Mouse (Mus musculus) intestine, embryonic 16.5 days (tissue): ENCODE measurements around the gene Ppm1f. TPM values are rescaled to one million over a fixed set of nuclear protein-coding genes. Genes with fewer than 3 reads are reported as not detected.

Experiments used
- ATAC-seq: fragments of 200-750 bp; cut with Nextera tagmentation; 2 replicates; pipeline ENCODE4 v1.8.0; 2017; ENCODE audit warnings: moderate TSS enrichment, moderate library complexity
- H3K27ac ChIP-seq: fragments of 300-500 bp; sonication (generic); 2 replicates; pipeline ENCODE4 v1.5.1; 2014; ENCODE audit warnings: mild to moderate bottlenecking, low read length
- H3K27me3 ChIP-seq: fragments of 300-500 bp; sonication (generic); replicated peaks from 2 replicates; pipeline ENCODE4 v1.6.1; 2014; ENCODE audit warnings: low read length, control low read depth, mixed read lengths; ENCODE audit not compliant: control insufficient read depth, insufficient read depth
- H3K36me3 ChIP-seq: fragments of 300-500 bp; sonication (generic); 2 replicates; pipeline ENCODE4 v1.6.1; 2014; ENCODE audit warnings: low read length, control low read depth; ENCODE audit not compliant: control insufficient read depth, insufficient read depth
- H3K4me1 ChIP-seq: fragments of 300-500 bp; sonication (generic); 2 replicates; pipeline ENCODE4 v1.6.1; 2014; ENCODE audit warnings: low read length, control low read depth, mixed read lengths; ENCODE audit not compliant: control insufficient read depth, insufficient read depth
- H3K4me2 ChIP-seq: fragments of 300-500 bp; sonication (generic); 2 replicates; pipeline ENCODE4 v1.6.1; 2014; ENCODE audit warnings: low read depth, low read length, control low read depth
- H3K4me3 ChIP-seq: fragments of 300-500 bp; sonication (generic); 2 replicates; pipeline ENCODE4 v1.5.1; 2014; ENCODE audit warnings: mild to moderate bottlenecking, low read length
- H3K9ac ChIP-seq: fragments of 300-500 bp; sonication (generic); 2 replicates; pipeline ENCODE4 v1.6.1; 2014; ENCODE audit warnings: low read depth, low read length
- H3K9me3 ChIP-seq: fragments of 300-500 bp; sonication (generic); 2 replicates; pipeline ENCODE4 v1.6.1; 2016; ENCODE audit warnings: low read length, control low read depth; ENCODE audit not compliant: control insufficient read depth
- WGBS: fragments of 180-500 bp; shearing (Covaris S2); extraction: QIAGEN DNeasy Blood & Tissue Kit; methylation state at CpG from one replicate; pipeline ENCODE4 v1.1.7; 2014; 5-methylcytosine and 5-hydroxymethylcytosine counted together
- polyA plus RNA-seq: library from polyadenylated mRNA; unstranded; fragments of >200 nt; fragmentation: Nextera tagmentation; extraction: Ambion mirVana; gene quantifications from 2 replicates; pipeline ENCODE4 v1.2.1, GENCODE M21; 2015

Gene Ppm1f
- polyA plus RNA-seq, 1 experiment from 2014 or later, result 16.0 TPM

GRCm38 (mm10) chr16:16865217-16865616 is 31.1 kb upstream of the Ppm1f start:
- Histone ChIP-seq H3K4me1 (no peaks in the 10 kb centered on the region), H3K4me2 (no peak overlapping the region), H3K9me3 (no peaks in the 10 kb centered on the region), H3K36me3 (no peaks in the 10 kb centered on the region), H3K27me3 (no peaks in the 10 kb centered on the region), H3K4me3 (no peak overlapping the region), H3K27ac (no peak overlapping the region), H3K9ac (no peak overlapping the region)
- no peak for ATAC-seq

GRCm38 (mm10) chr16:16865696-16866561 is 30.3 kb upstream of the Ppm1f start:
- Histone ChIP-seq H3K27me3 (no peaks in the 10 kb centered on the region), H3K9ac (no peak overlapping the region), H3K4me1 (no peaks in the 10 kb centered on the region), H3K9me3 (no peaks in the 10 kb centered on the region), H3K4me3 (no peak overlapping the region), H3K4me2 (no peak overlapping the region), H3K27ac (no peak overlapping the region), H3K36me3 (no peaks in the 10 kb centered on the region)
- 47% methylated on average over 4 of the region's 5 CpGs for WGBS
- ATAC-seq, result no peak

GRCm38 (mm10) chr16:16870241-16870616 is 26.0 kb upstream of the Ppm1f start:
- no peaks in the 10 kb centered on the region; the same call in 1 of the 2 replicates for H3K36me3 ChIP-seq
- peak; percentile 47 for ATAC-seq
- H3K4me2 ChIP-seq, result peak overlapping the region; percentile 54
- no peaks in the 10 kb centered on the region for H3K27me3 ChIP-seq
- H3K9me3 ChIP-seq, result no peaks in the 10 kb centered on the region
- H3K4me3 ChIP-seq, result peak overlapping the region; percentile 81
- peak overlapping the region; percentile 95 for H3K9ac ChIP-seq
- peaks cover 3% of the 10 kb centered on the region; the same call in 1 of the 2 replicates for H3K4me1 ChIP-seq
- 36% methylated on average over 7 of the region's 7 CpGs for WGBS
- peak overlapping the region; percentile 98 for H3K27ac ChIP-seq

GRCm38 (mm10) chr16:16870617-16871331 is 25.5 kb upstream of the Ppm1f start, which contains the start of the genes Top3b and Vpreb1:
TSS of gene Top3b (plus strand) at chr16:16870736.
TSS of gene Vpreb1 (minus strand) at chr16:16870843.
- peak within 1 kb of the TSS; percentile 54 for H3K4me2 ChIP-seq
- peak; percentile 97 for ATAC-seq
- WGBS, result 0% methylated on average over 49 of the region's 49 CpGs
- H3K27me3 ChIP-seq, result no peaks in the 10 kb centered on the region
- peak within 1 kb of the TSS; percentile 98 for H3K27ac ChIP-seq
- no peaks in the 10 kb centered on the region for H3K9me3 ChIP-seq
- H3K9ac ChIP-seq, result peak within 1 kb of the TSS; percentile 95
- peaks cover under 1% of the 10 kb centered on the region for H3K36me3 ChIP-seq
- H3K4me3 ChIP-seq, result peak within 1 kb of the TSS; percentile 81
- H3K4me1 ChIP-seq, result peaks cover 3% of the 10 kb centered on the region; the same call in 1 of the 2 replicates

GRCm38 (mm10) chr16:16879025-16879424 is 17.2 kb upstream of the Ppm1f start:
- H3K4me3 ChIP-seq, result no peak overlapping the region
- H3K27ac ChIP-seq, result no peak overlapping the region
- H3K9ac ChIP-seq, result no peak overlapping the region
- ATAC-seq, result no peak
- 92% methylated on average over 5 of the region's 5 CpGs for WGBS
- no peaks in the 10 kb centered on the region for H3K27me3 ChIP-seq
- H3K4me1 ChIP-seq, result no peaks in the 10 kb centered on the region
- H3K9me3 ChIP-seq, result no peaks in the 10 kb centered on the region
- no peak overlapping the region for H3K4me2 ChIP-seq
- peaks cover 23% of the 10 kb centered on the region for H3K36me3 ChIP-seq

- H3K27ac ChIP-seq, result no peak overlapping the region
- peaks cover 36% of the 10 kb centered on the region for H3K36me3 ChIP-seq
- no peak for ATAC-seq
These were observed 7.9 kb upstream of the Ppm1f start for GRCm38 (mm10) chr16:16888341-16888740.

GRCm38 (mm10) chr16:16892366-16892765 is 3.9 kb upstream of the Ppm1f start:
- H3K4me1 ChIP-seq, result peaks cover 3% of the 10 kb centered on the region; the same call in 1 of the 2 replicates

More at GRCm38 (mm10) chr16:16888341-16888740, 7.9 kb upstream of the Ppm1f start:
- H3K9me3 ChIP-seq, result no peaks in the 10 kb centered on the region
- no peak overlapping the region for H3K9ac ChIP-seq
- WGBS, result 100% methylated on average over 1 of the region's 1 CpGs
- H3K27me3 ChIP-seq, result no peaks in the 10 kb centered on the region
- H3K4me1 ChIP-seq, result no peaks in the 10 kb centered on the region
- H3K4me3 ChIP-seq, result no peak overlapping the region
- H3K4me2 ChIP-seq, result no peak overlapping the region

GRCm38 (mm10) chr16:16896015-16896381 is 271 bp upstream of the Ppm1f start:
- no peaks in the 10 kb centered on the region for H3K9me3 ChIP-seq
- WGBS, result 27% methylated on average over 4 of the region's 4 CpGs
- H3K4me2 ChIP-seq, result no peak overlapping the region
- ATAC-seq, result peak; percentile 62
- no peaks in the 10 kb centered on the region for H3K27me3 ChIP-seq
- no peak overlapping the region for H3K4me3 ChIP-seq
- peaks cover 15% of the 10 kb centered on the region for H3K4me1 ChIP-seq
- peak overlapping the region; percentile 75; the same call in 1 of the 2 replicates for H3K9ac ChIP-seq
- no peak overlapping the region; the same call in 1 of the 2 replicates for H3K27ac ChIP-seq
- peaks cover 6% of the 10 kb centered on the region; the same call in 1 of the 2 replicates for H3K36me3 ChIP-seq

More at GRCm38 (mm10) chr16:16892366-16892765, 3.9 kb upstream of the Ppm1f start:
- Histone ChIP-seq H3K9ac (no peak overlapping the region), H3K4me2 (no peak overlapping the region), H3K27me3 (no peaks in the 10 kb centered on the region), H3K4me3 (no peak overlapping the region), H3K36me3 (peaks cover 25% of the 10 kb centered on the region), H3K9me3 (no peaks in the 10 kb centered on the region), H3K27ac (no peak overlapping the region)
- no peak for ATAC-seq
- 93% methylated on average over 7 of the region's 7 CpGs for WGBS

GRCm38 (mm10) chr16:16897056-16897584 is 851 bp downstream of the Ppm1f start:
- H3K4me3 ChIP-seq, result peak overlapping the region; percentile 60
- peak overlapping the region; percentile 82 for H3K4me2 ChIP-seq
- WGBS, result 24% methylated on average over 10 of the region's 10 CpGs
- H3K27me3 ChIP-seq, result no peaks in the 10 kb centered on the region
- peaks cover 5% of the 10 kb centered on the region; the same call in 1 of the 2 replicates for H3K36me3 ChIP-seq
- H3K27ac ChIP-seq, result peak overlapping the region; percentile 12; the same call in 1 of the 2 replicates
- H3K9ac ChIP-seq, result peak overlapping the region; percentile 75
- H3K4me1 ChIP-seq, result peaks cover 15% of the 10 kb centered on the region
- no peaks in the 10 kb centered on the region for H3K9me3 ChIP-seq
- no peak; the same call in 1 of the 2 replicates for ATAC-seq
